Mouse (Mus musculus) heart, embryonic 15.5 days (tissue): ENCODE data around the gene Cdk8. TPM values are rescaled to one million over a fixed set of nuclear protein-coding genes. Genes with fewer than 3 reads are reported as not detected.

ENCODE experiments used
- ATAC-seq: fragments of 200-750 bp; cut with Nextera tagmentation; replicated peaks from 2 replicates; pipeline ENCODE4 v1.8.0; 2017; ENCODE audit warnings: low read depth, moderate TSS enrichment; ENCODE audit not compliant: insufficient number of reproducible peaks, insufficient read depth, low FRiP score
- H3K27ac ChIP-seq: fragments of 300-500 bp; sonication (generic); 2 replicates; pipeline ENCODE4 v1.5.1; 2015; ENCODE audit warnings: mild to moderate bottlenecking, inconsistent platforms
- H3K27me3 ChIP-seq: fragments of 300-500 bp; sonication (generic); 2 replicates; pipeline ENCODE4 v1.6.1; 2015; ENCODE audit warnings: inconsistent platforms
- H3K36me3 ChIP-seq: fragments of 300-500 bp; sonication (generic); 2 replicates; pipeline ENCODE4 v1.6.1; 2015; ENCODE audit warnings: mild to moderate bottlenecking, inconsistent platforms
- H3K4me1 ChIP-seq: fragments of 300-500 bp; sonication (generic); replicated peaks from 2 replicates; pipeline ENCODE4 v1.6.1; 2015; ENCODE audit warnings: inconsistent platforms
- H3K4me2 ChIP-seq: fragments of 300-500 bp; sonication (generic); 2 replicates; pipeline ENCODE4 v1.6.1; 2015; ENCODE audit warnings: inconsistent platforms, mild to moderate bottlenecking, moderate library complexity
- H3K4me3 ChIP-seq: fragments of 300-500 bp; sonication (generic); 2 replicates; pipeline ENCODE4 v1.5.1; 2015; ENCODE audit warnings: mild to moderate bottlenecking, inconsistent platforms
- H3K9ac ChIP-seq: fragments of 300-500 bp; sonication (generic); 2 replicates; pipeline ENCODE4 v1.6.1; 2015; ENCODE audit warnings: mild to moderate bottlenecking, inconsistent platforms
- H3K9me3 ChIP-seq: fragments of 300-500 bp; sonication (generic); replicated peaks from 2 replicates; pipeline ENCODE4 v1.6.1; 2016; ENCODE audit warnings: inconsistent platforms
- whole genome bisulfite sequencing: fragments of 180-500 bp; shearing (Covaris S2); methylation state at CpG from one replicate; pipeline ENCODE4 v1.1.7; 2015; ENCODE audit warnings: mixed read lengths; 5-methylcytosine and 5-hydroxymethylcytosine counted together
- polyA plus RNA-seq: library from polyadenylated mRNA; unstranded; fragments of >200 nt; fragmentation: Nextera tagmentation; extraction: Ambion mirVana; gene quantifications from 2 replicates; pipeline ENCODE4 v1.2.1, GENCODE M21; 2015

The Cdk8 gene
- polyA plus RNA-seq, 1 experiment from 2014 or later, result 9.1 TPM

GRCm38 (mm10) chr5:146281884-146282579 is 51.0 kb downstream of the Cdk8 start:
- no peak for ATAC-seq
- WGBS, result 58% methylated on average over 13 of the region's 13 CpGs
- peaks cover 29% of the 10 kb centered on the region for H3K36me3 ChIP-seq

GRCm38 (mm10) chr5:146283899-146284298 is 52.9 kb downstream of the Cdk8 start:
- Histone ChIP-seq H3K36me3 (peaks cover 38% of the 10 kb centered on the region), H3K27me3 (no peaks in the 10 kb centered on the region)
- ATAC-seq, result no peak

More at GRCm38 (mm10) chr5:146281884-146282579, 51.0 kb downstream of the Cdk8 start:
- H3K4me2 ChIP-seq, result no peak overlapping the region
- H3K4me3 ChIP-seq, result no peak overlapping the region
- H3K9ac ChIP-seq, result no peak overlapping the region
- no peaks in the 10 kb centered on the region for H3K4me1 ChIP-seq
- no peak overlapping the region for H3K27ac ChIP-seq
- H3K27me3 ChIP-seq, result no peaks in the 10 kb centered on the region
- H3K9me3 ChIP-seq, result no peaks in the 10 kb centered on the region

GRCm38 (mm10) chr5:146287416-146287815 is 56.4 kb downstream of the Cdk8 start:
- 88% methylated on average over 10 of the region's 10 CpGs for WGBS
- H3K27ac ChIP-seq, result no peak overlapping the region
- H3K36me3 ChIP-seq, result peaks cover 33% of the 10 kb centered on the region

More at GRCm38 (mm10) chr5:146283899-146284298, 52.9 kb downstream of the Cdk8 start:
- H3K4me2 ChIP-seq, result no peak overlapping the region
- no peaks in the 10 kb centered on the region for H3K9me3 ChIP-seq
- H3K4me3 ChIP-seq, result no peak overlapping the region
- WGBS, result 88% methylated on average over 6 of the region's 6 CpGs
- no peak overlapping the region for H3K9ac ChIP-seq
- no peaks in the 10 kb centered on the region for H3K4me1 ChIP-seq
- H3K27ac ChIP-seq, result no peak overlapping the region

DNA sequence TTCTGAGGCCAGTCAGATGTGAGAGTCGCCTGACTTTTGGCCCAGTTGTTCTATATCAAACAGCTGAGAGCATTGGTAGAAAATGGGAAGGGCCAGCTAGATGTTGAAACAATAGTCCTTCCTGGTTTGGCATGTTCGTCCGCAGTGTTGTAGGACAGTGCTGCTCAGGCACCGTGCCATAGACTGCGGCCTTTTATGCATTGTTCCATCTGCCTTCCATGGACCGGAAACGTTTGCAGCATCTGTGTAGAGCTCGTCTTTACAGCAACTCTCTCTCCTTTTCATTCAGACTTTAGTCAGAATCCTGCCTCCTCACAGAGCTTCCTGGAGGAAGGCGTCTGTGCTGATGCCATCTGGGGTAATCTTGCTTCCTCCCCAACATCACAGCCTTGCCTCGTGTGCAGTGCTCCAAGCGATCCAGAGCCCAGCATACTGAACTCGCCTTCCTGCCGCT is 57.0 kb downstream of the Cdk8 start:
- Histone ChIP-seq H3K36me3 (peaks cover 32% of the 10 kb centered on the region), H3K27me3 (no peaks in the 10 kb centered on the region), H3K4me3 (no peak overlapping the region), H3K4me2 (no peak overlapping the region), H3K9ac (no peak overlapping the region), H3K9me3 (no peaks in the 10 kb centered on the region), H3K4me1 (no peaks in the 10 kb centered on the region), H3K27ac (no peak overlapping the region)
- no peak for ATAC-seq
- 77% methylated on average over 13 of the region's 13 CpGs for WGBS

More at GRCm38 (mm10) chr5:146287416-146287815, 56.4 kb downstream of the Cdk8 start:
- no peak for ATAC-seq
- Histone ChIP-seq H3K9me3 (no peaks in the 10 kb centered on the region), H3K4me2 (no peak overlapping the region), H3K9ac (no peak overlapping the region), H3K4me1 (no peaks in the 10 kb centered on the region), H3K4me3 (no peak overlapping the region), H3K27me3 (no peaks in the 10 kb centered on the region)

DNA sequence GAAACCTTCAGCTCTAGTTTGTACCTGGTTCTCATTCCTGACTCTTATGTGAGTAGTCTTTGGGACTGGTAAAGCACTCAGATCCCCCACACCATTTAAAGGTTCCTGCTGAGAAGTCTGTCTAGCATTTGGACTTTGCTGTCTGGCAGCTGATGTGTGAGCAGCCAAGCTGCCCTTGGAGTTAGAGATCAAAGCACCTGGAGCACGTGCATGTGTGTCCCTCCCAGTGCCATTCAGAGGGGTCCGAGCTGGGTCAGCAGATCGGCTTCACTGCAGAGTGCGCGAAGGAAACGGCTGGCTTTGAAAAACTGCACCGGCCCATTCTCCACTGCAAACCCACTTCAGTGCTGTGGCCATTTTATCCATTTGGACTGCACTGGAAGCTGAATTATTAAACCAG is 58.9 kb downstream of the Cdk8 start:
- peaks cover 31% of the 10 kb centered on the region for H3K36me3 ChIP-seq
- 80% methylated on average over 7 of the region's 7 CpGs for WGBS
- H3K27me3 ChIP-seq, result no peaks in the 10 kb centered on the region
- H3K27ac ChIP-seq, result no peak overlapping the region
- no peak overlapping the region for H3K9ac ChIP-seq
- no peaks in the 10 kb centered on the region for H3K9me3 ChIP-seq
- no peak overlapping the region for H3K4me3 ChIP-seq
- ATAC-seq, result no peak
- no peak overlapping the region for H3K4me2 ChIP-seq
- no peaks in the 10 kb centered on the region for H3K4me1 ChIP-seq

DNA sequence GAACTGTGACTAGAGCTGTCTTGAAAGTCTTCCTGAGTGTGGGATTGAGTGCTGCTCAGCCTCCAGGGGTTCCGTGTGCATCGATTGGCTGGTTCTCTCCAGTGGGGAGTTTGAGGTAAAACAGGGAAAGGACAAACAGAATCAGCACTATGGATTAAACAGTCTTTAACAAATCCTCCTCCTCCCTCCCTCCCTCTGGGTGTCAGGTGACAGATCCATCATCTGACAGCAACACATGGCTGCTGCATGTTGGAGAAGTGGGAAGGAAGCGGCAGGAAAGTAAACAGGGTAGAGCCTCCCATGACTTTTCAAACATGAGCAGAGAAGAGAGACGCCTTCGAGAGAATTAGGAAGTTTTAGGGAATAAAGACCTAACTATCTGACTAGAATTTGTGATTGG is 59.4 kb downstream of the Cdk8 start:
- no peak overlapping the region for H3K27ac ChIP-seq
- no peak overlapping the region for H3K4me3 ChIP-seq
- no peaks in the 10 kb centered on the region for H3K27me3 ChIP-seq
- H3K4me2 ChIP-seq, result no peak overlapping the region
- no peak for ATAC-seq
- no peaks in the 10 kb centered on the region for H3K4me1 ChIP-seq
- H3K36me3 ChIP-seq, result peaks cover 30% of the 10 kb centered on the region
- H3K9ac ChIP-seq, result no peak overlapping the region
- H3K9me3 ChIP-seq, result no peaks in the 10 kb centered on the region
- 72% methylated on average over 5 of the region's 5 CpGs for WGBS

- H3K27me3 ChIP-seq, result no peaks in the 10 kb centered on the region
- no peak overlapping the region for H3K4me3 ChIP-seq
- no peak overlapping the region for H3K9ac ChIP-seq
- H3K4me1 ChIP-seq, result no peaks in the 10 kb centered on the region
- H3K27ac ChIP-seq, result no peak overlapping the region
- no peaks in the 10 kb centered on the region for H3K9me3 ChIP-seq
- H3K4me2 ChIP-seq, result no peak overlapping the region
- WGBS, result 83% methylated on average over 5 of the region's 5 CpGs
- peaks cover 37% of the 10 kb centered on the region for H3K36me3 ChIP-seq
- ATAC-seq, result no peak
Observed at GRCm38 (mm10) chr5:146291560-146291959, 60.5 kb downstream of the Cdk8 start.

DNA sequence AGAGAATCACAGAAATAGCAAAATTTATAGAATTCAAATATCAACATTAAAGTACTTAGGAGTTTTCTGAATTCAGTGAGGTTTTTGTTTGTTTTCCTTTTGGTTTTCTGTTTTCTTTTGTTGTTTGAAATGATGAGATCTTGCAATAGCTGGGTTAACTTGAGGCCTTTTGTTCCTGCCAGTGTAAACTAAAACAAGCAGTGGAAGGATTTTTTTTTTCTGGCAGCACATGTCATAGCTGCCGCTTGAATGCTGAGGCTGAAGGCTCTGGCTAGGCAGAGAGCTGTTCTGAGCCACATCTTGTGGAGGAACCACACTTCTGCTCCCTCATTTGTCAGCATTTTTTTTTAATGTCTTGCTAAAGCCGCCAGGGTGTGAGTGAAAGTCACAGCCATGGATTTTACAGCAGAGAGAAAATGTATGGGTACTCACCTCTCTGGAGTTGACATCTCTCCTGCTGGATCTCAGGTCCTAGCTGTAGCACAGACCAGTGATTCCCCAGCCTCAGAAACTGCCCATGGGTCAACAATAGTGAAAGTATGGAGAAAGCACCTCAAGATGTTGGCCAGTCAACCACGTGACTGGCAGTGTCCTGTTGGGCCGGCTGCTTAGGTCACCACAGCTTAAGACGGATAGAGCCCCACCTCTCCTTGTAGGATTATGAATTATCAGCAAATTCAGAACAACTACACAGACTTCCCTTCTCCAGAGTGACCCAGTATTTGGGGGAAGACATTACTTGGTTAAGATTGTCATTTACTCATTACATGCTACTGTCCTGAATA is 62.1 kb downstream of the Cdk8 start:
- H3K27ac ChIP-seq, result no peak overlapping the region
- no peaks in the 10 kb centered on the region for H3K4me1 ChIP-seq
- no peak for ATAC-seq

DNA sequence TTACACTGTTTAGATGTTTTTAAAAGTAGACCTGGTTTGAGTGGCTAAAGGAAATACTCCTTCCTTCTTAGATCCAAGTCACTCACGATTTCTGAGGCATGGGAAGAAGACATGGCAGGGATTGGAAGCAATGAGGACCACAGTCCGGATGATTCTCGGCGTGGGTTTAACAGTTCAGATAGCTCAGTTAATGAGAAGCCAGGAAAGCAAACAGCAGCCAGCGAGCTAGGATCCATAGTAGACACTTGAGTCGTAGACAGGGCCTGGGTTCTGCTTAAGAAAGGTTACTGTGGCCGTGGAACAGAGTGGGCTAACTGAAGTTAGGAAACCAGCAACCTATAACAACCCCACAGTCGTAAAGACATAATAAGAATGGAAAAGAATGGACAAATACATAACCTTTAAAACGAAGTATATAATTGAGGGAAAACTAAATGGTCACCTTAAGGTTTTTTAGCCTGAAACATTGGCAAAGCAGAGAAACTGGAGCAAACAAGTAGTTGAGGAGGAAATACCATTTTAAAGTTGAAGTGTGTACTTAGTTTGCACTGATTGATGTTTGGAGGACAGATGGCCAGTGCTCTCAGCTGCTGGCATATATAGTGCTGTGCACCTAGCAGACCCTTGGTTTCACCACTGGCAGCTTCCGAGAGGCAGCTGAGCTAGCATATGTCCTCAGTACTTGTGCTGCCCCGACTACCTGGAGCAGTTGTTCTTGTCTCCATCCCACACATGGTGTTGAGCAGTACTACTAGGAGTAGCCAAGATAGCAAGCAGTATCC is 63.1 kb downstream of the Cdk8 start:
- H3K9ac ChIP-seq, result no peak overlapping the region
- H3K4me3 ChIP-seq, result no peak overlapping the region
- no peak for ATAC-seq
- H3K27me3 ChIP-seq, result no peaks in the 10 kb centered on the region
- no peak overlapping the region for H3K27ac ChIP-seq
- H3K4me1 ChIP-seq, result no peaks in the 10 kb centered on the region
- H3K4me2 ChIP-seq, result no peak overlapping the region
- no peaks in the 10 kb centered on the region for H3K9me3 ChIP-seq
- WGBS, result 89% methylated on average over 11 of the region's 11 CpGs
- H3K36me3 ChIP-seq, result peaks cover 37% of the 10 kb centered on the region

More for the DNA sequence above, 62.1 kb downstream of the Cdk8 start:
- Histone ChIP-seq H3K27me3 (no peaks in the 10 kb centered on the region), H3K36me3 (peaks cover 36% of the 10 kb centered on the region), H3K9ac (no peak overlapping the region), H3K4me3 (no peak overlapping the region), H3K4me2 (no peak overlapping the region), H3K9me3 (no peaks in the 10 kb centered on the region)
- WGBS, result 86% methylated on average over 5 of the region's 5 CpGs

GRCm38 (mm10) chr5:146294834-146295233 is 63.8 kb downstream of the Cdk8 start:
- no peaks in the 10 kb centered on the region for H3K4me1 ChIP-seq
- H3K36me3 ChIP-seq, result peaks cover 38% of the 10 kb centered on the region
- 89% methylated on average over 5 of the region's 5 CpGs for WGBS
- no peaks in the 10 kb centered on the region for H3K9me3 ChIP-seq
- no peaks in the 10 kb centered on the region for H3K27me3 ChIP-seq
- no peak overlapping the region for H3K4me2 ChIP-seq
- no peak for ATAC-seq
- H3K27ac ChIP-seq, result no peak overlapping the region
- H3K4me3 ChIP-seq, result no peak overlapping the region
- H3K9ac ChIP-seq, result no peak overlapping the region

DNA sequence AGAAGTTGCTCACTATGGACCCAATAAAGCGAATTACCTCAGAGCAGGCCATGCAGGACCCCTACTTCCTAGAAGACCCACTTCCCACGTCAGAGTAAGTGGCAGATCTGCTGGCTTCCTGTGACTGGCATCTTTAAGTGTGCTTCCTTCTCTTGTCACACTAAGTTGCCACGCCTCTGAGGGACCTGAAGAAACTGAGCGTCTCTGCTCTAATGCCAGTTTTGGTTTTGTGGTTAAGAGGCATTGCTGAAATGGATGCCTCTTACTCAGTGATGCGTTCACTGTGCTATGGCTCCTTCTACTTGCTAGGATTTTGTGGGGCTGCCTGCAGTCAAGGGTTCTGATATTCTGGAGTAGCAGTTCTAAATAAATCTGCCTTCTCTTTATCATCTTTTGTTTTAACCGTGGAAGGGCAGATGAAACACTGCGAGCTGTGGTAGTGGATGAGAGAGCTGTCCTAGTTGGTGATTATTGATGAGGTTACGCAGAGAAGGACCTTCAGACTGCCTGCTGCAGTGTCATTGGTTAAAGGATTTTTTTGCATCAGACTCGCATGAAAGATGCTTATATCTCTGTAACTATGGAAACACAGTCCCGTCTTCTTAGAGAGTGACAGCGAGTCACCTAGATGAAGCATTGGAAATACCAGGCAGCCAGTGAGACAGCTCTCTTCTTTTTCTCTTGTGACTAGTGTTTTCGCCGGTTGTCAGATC is 67.9 kb downstream of the Cdk8 start:
- 83% methylated on average over 13 of the region's 13 CpGs for WGBS
- ATAC-seq, result no peak

More for the DNA sequence above, 67.9 kb downstream of the Cdk8 start:
- Histone ChIP-seq H3K27me3 (no peaks in the 10 kb centered on the region), H3K27ac (no peak overlapping the region), H3K4me1 (no peaks in the 10 kb centered on the region), H3K4me3 (no peak overlapping the region), H3K9ac (no peak overlapping the region), H3K9me3 (no peaks in the 10 kb centered on the region), H3K36me3 (peaks cover 34% of the 10 kb centered on the region), H3K4me2 (no peak overlapping the region)
